Mouse (Mus musculus) MEL (cell line): ENCODE results near the gene Prtn3.

Experiments used
- CTCF ChIP-seq, 3 experiments: IDR thresholded peaks in 2 of 3; conservative IDR thresholded peaks in 1 of 3; 2 replicates each; pipeline ENCODE4 v1.5.1; 2011 to 2012; ENCODE audit warnings: low read length in 3 of 3, low read depth in 2 of 3, mild to moderate bottlenecking in 2 of 3, improper control_type of control experiment in 1 of 3, inconsistent platforms in 1 of 3, mixed read lengths in 1 of 3, moderate library complexity in 1 of 3; ENCODE audit not compliant: control insufficient read depth in 1 of 3, insufficient read depth in 1 of 3, poor library complexity in 1 of 3, severe bottlenecking in 1 of 3
- EP300 ChIP-seq, 2 experiments: IDR thresholded peaks; 2 replicates each; pipeline ENCODE4 v1.6.1; 2011; ENCODE audit warnings: improper control_type of control experiment in 2 of 2, low read length in 2 of 2, low read depth in 1 of 2, mild to moderate bottlenecking in 1 of 2
- MAX ChIP-seq: IDR thresholded peaks from 2 replicates; pipeline ENCODE4 v1.6.1; 2011; ENCODE audit warnings: low read length, improper control_type of control experiment
- POLR2A ChIP-seq, 2 experiments: IDR thresholded peaks; 2 replicates each; pipeline ENCODE4 v1.6.1; 2011 to 2012; ENCODE audit warnings: low read length in 2 of 2, mild to moderate bottlenecking in 2 of 2, control low read depth in 1 of 2, improper control_type of control experiment in 1 of 2, low read depth in 1 of 2, moderate library complexity in 1 of 2; ENCODE audit not compliant: control insufficient read depth in 1 of 2, insufficient read depth in 1 of 2, poor library complexity in 1 of 2

GRCm38 (mm10) chr10:79857452-79857811 is 16.8 kb upstream of the Prtn3 start:
- peak; percentile 22 to 34; a peak in 1 of 4 replicates for TF ChIP-seq POLR2A (IDR thresholded peaks at IDR 0.05; ENCODE audit: control insufficient read depth in 1 of 2, insufficient read depth in 1 of 2, low read depth in 1 of 2, low read length in 2 of 2, poor library complexity in 1 of 2)
- no peak for TF ChIP-seq MAX
- TF ChIP-seq CTCF (IDR thresholded peaks at IDR 0.05 in 2 of 3, conservative IDR thresholded peaks at IDR 0.05 in 1 of 3; ENCODE audit: control insufficient read depth in 1 of 3, insufficient read depth in 1 of 3, low read depth in 2 of 3, low read length in 3 of 3, poor library complexity in 1 of 3, severe bottlenecking in 1 of 3): no peak
- no peak for TF ChIP-seq EP300 (IDR thresholded peaks at IDR 0.05; ENCODE audit: low read depth in 1 of 2, low read length in 2 of 2)
